Mouse (Mus musculus) small intestine, adult 2 months (tissue): Measurements from ENCODE around the gene Mpv17l2.

ENCODE experiments used
- CTCF ChIP-seq: fragments of 200-500 bp; IDR thresholded peaks from 2 replicates; pipeline ENCODE4 v1.5.1; 2012; ENCODE audit warnings: low read depth, mild to moderate bottlenecking, control low read depth, inconsistent platforms, low read length, moderate library complexity, mixed read lengths; ENCODE audit not compliant: insufficient replicate concordance, insufficient read length; ENCODE audit errors: extremely low read depth
- POLR2A ChIP-seq: fragments of 200-500 bp; IDR thresholded peaks from 2 replicates; pipeline ENCODE4 v1.6.1; 2012; ENCODE audit warnings: low read depth, mild to moderate bottlenecking, control low read depth, inconsistent platforms, low read length, moderate library complexity

- no peak for TF ChIP-seq CTCF
- TF ChIP-seq POLR2A: no peak
Measured at GRCm38 (mm10) chr8:70715086-70715485, 45.7 kb downstream of the Mpv17l2 start.
